Mouse (Mus musculus) stomach, embryonic 14.5 days (tissue): ENCODE data around the gene Tk1. TPM values are rescaled to one million over a fixed set of nuclear protein-coding genes. Genes with fewer than 3 reads are reported as not detected.

Experiments used
- ATAC-seq: fragments of 200-750 bp; cut with Nextera tagmentation; 2 replicates; pipeline ENCODE4 v1.8.0; 2017; ENCODE audit warnings: low read depth, moderate TSS enrichment; ENCODE audit not compliant: insufficient number of reproducible peaks, insufficient read depth, low FRiP score
- H3K27ac ChIP-seq: fragments of 300-500 bp; sonication (generic); 2 replicates; pipeline ENCODE4 v1.5.1; 2014; ENCODE audit warnings: mild to moderate bottlenecking, low read length, moderate library complexity, mixed read lengths
- H3K27me3 ChIP-seq: fragments of 300-500 bp; sonication (generic); 2 replicates; pipeline ENCODE4 v1.6.1; 2014; ENCODE audit warnings: low read length, control low read depth, mixed read lengths; ENCODE audit not compliant: control insufficient read depth, insufficient read depth
- H3K36me3 ChIP-seq: fragments of 300-500 bp; sonication (generic); 2 replicates; pipeline ENCODE4 v1.6.1; 2014; ENCODE audit warnings: mild to moderate bottlenecking, control low read depth, low read length, moderate library complexity, mixed read lengths; ENCODE audit not compliant: control insufficient read depth, insufficient read depth
- H3K4me1 ChIP-seq: fragments of 300-500 bp; sonication (generic); 2 replicates; pipeline ENCODE4 v1.6.1; 2014; ENCODE audit warnings: low read length, control low read depth, mixed read lengths; ENCODE audit not compliant: control insufficient read depth, insufficient read depth
- H3K4me2 ChIP-seq: fragments of 300-500 bp; sonication (generic); replicated peaks from 2 replicates; pipeline ENCODE4 v1.6.1; 2014; ENCODE audit warnings: low read depth, low read length, control low read depth
- H3K4me3 ChIP-seq: fragments of 300-500 bp; sonication (generic); 2 replicates; pipeline ENCODE4 v1.5.1; 2014; ENCODE audit warnings: low read depth, low read length, control low read depth
- H3K9ac ChIP-seq: fragments of 300-500 bp; sonication (generic); replicated peaks from 2 replicates; pipeline ENCODE4 v1.6.1; 2014; ENCODE audit warnings: low read depth, mild to moderate bottlenecking, control low read depth, low read length, moderate library complexity, mixed read lengths
- H3K9me3 ChIP-seq: fragments of 300-500 bp; sonication (generic); 2 replicates; pipeline ENCODE4 v1.6.1; 2016; ENCODE audit warnings: low read depth, low read length, control low read depth; ENCODE audit not compliant: control insufficient read depth
- WGBS: fragments of 180-500 bp; shearing (Covaris S2); extraction: QIAGEN DNeasy Blood & Tissue Kit; methylation state at CpG from one replicate; pipeline ENCODE4 v1.1.7; 2014; 5-methylcytosine and 5-hydroxymethylcytosine counted together
- polyA plus RNA-seq: library from polyadenylated mRNA; unstranded; fragments of >200 nt; fragmentation: Nextera tagmentation; extraction: Ambion mirVana; gene quantifications from 2 replicates; pipeline ENCODE4 v1.2.1, GENCODE M21; 2014

The Tk1 gene
- polyA plus RNA-seq, 1 experiment from 2014 or later: 149 TPM

DNA sequence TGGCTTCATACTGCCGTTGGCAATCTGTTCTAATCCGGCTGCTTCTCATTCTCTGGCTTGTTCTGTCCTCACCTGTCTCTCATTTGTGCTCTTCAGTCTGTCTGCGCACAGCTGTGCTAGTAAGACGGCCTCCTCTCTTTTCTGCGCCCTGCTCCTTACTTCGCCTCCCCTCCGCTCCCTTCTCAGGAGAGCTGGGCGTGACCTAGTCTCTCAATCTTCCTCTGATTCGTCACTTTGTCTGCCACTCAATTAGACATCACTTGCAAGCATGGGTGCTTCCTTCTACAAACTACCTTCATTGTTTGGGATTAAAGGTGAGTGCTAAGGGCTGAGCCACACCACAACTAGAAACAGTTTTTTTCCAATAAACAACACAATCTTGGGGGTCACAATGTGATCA lies 28.3 kb upstream of the Tk1 start:
- Histone ChIP-seq H3K4me1 (peaks cover 14% of the 10 kb centered on the region), H3K4me3 (no peak overlapping the region), H3K27me3 (no peaks in the 10 kb centered on the region), H3K4me2 (no peak overlapping the region), H3K9me3 (no peaks in the 10 kb centered on the region), H3K9ac (no peak overlapping the region), H3K36me3 (peaks cover 46% of the 10 kb centered on the region), H3K27ac (no peak overlapping the region)
- no peak for ATAC-seq
- 91% methylated on average over 9 of the region's 9 CpGs for WGBS

DNA sequence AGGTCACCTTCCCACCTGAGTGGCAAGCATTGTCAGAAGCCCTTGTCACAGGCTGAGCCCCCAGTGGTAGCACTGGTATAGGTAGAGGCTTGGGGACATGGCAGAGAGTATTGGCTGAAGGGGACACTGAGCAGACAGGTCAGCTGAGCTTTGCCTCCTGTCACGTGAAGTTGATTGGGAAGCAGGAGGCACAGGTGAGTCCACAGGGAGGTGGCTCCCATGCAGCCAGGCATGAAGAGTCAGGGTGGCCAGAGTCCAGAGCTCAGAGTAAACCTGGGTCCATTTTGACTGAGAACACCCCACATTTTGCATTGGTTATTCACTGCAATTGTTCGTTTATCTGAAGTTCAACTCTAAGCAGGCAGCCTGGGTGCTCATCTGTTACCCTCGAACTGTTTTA lies 27.0 kb upstream of the Tk1 start:
- H3K9me3 ChIP-seq: no peaks in the 10 kb centered on the region
- no peaks in the 10 kb centered on the region for H3K27me3 ChIP-seq
- H3K4me2 ChIP-seq: no peak overlapping the region
- no peak overlapping the region for H3K27ac ChIP-seq
- WGBS: 78% methylated on average over 3 of the region's 3 CpGs
- no peak for ATAC-seq
- peaks cover 19% of the 10 kb centered on the region for H3K4me1 ChIP-seq
- peaks cover 46% of the 10 kb centered on the region for H3K36me3 ChIP-seq
- H3K9ac ChIP-seq: no peak overlapping the region
- H3K4me3 ChIP-seq: no peak overlapping the region

DNA sequence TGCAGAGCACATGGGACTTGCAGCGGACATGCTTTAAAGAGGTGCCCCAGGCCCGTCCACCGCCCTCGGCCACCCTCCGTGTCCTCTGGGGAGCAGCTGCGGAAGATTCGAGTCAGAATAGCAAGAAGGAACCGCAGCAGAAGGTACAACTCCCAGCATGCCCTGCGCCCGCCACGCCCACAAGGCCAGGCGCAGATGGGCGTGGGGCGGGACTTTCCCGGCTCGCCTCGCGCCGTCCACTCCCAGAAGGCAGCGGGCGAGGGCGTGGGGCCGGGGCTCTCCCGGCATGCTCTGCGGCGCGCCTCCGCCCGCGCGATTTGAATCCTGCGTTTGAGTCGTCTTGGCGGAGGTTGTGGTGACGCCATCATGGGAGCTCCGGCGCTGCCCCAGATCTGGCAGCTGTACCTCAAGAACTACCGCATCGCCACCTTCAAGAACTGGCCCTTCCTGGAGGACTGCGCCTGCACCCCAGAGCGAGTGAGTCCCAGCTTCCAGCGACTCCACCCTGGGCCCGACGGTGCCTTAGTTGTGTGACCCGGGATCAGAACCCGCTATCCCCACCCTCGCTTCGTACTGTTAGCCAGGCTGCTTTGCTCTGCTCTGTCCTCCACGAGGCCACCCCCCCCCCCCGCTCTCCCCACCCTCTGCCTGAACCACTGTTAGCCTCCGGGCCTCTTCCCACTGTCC lies 23.2 kb upstream of the Tk1 start, which contains the start of gene Birc5:
Gene Birc5 (plus strand): TSS at position 267 of the 687 bp plus-strand sequence.
- H3K27me3 ChIP-seq: no peaks in the 10 kb centered on the region
- no peaks in the 10 kb centered on the region for H3K9me3 ChIP-seq
- ATAC-seq: peak; percentile 94
- H3K4me1 ChIP-seq: peaks cover 19% of the 10 kb centered on the region
- H3K4me2 ChIP-seq: peak within 1 kb of the TSS; percentile 75
- peak within 1 kb of the TSS; percentile 69 for H3K4me3 ChIP-seq
- H3K27ac ChIP-seq: peak within 1 kb of the TSS; percentile 97
- under 1% methylated on average over 51 of the region's 51 CpGs for WGBS
- H3K36me3 ChIP-seq: peaks cover 15% of the 10 kb centered on the region
- H3K9ac ChIP-seq: peak within 1 kb of the TSS; percentile 67

DNA sequence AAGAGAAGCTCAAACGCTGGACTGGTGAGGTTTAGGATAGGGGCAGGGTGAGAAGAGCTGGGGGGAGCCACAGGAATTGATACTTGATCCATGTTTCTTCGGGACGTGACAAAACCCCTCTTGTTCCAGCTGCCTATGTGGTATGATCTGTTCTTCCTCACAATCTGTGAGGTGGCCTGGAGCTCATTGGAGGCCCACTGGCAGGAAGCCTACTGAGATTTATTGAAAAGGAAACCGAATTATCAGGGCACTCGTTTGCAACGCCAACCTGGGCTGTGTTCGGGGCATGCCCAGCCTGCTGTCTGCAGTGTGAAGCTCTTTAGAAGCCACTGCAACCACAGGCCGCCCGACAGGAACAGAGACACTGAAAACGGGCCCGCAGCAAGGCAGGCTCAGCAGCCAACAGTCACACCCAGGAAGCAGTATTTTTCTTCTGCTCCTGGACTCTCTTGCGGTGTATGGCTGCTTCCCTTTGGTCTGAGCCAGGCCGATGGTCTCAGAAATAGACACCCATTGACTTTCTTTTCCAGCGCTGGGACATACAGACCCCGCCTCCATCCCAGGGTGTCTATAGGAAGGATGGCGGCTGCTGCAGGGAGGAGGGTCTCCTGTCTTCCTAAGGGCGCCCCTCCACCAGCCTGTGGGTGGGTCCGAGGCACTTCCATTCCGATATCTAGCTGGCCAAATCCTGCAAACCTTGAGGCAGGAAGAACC lies 22.5 kb upstream of the Tk1 start:
- ATAC-seq: peak; percentile 66
- Histone ChIP-seq H3K36me3 (peaks cover 9% of the 10 kb centered on the region), H3K27me3 (no peaks in the 10 kb centered on the region), H3K9me3 (no peaks in the 10 kb centered on the region), H3K4me2 (peak overlapping the region; percentile 75), H3K4me3 (peak overlapping the region; percentile 69), H3K9ac (peak overlapping the region; percentile 67), H3K4me1 (peaks cover 19% of the 10 kb centered on the region), H3K27ac (peak overlapping the region; percentile 97)
- WGBS: 7% methylated on average over 19 of the region's 19 CpGs

DNA sequence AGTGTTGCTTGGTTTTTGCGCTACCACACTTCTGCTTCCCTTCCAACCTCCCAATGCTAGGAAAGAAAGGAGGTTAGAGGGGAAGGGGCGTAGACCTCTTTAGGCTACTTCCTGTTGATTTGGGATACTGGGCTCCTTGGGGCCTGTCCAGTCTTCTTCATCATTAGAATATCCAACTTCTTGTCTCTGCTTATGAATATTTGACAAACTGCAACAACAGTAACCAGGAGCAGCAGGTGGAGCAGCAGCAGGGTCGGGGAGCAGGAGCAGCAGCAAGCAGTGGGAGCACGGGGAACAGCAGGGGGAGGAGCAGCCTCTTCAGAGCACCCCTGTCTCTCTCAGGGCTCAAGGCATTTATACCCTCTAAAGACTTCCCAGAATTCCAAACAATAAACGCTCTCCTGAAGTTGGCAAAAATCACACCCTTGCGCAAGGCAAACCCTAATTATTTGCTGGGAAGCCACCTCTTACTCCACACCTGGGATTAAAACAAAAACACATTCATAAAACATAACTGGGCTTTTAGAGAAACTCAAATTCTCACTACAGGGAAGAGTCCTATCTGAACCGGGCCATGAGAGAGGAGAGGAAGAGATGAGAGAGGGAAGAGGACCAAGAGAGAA lies 21.8 kb upstream of the Tk1 start:
- H3K36me3 ChIP-seq: peaks cover 2% of the 10 kb centered on the region
- H3K9me3 ChIP-seq: no peaks in the 10 kb centered on the region
- peak overlapping the region; percentile 67 for H3K9ac ChIP-seq
- peaks cover 19% of the 10 kb centered on the region for H3K4me1 ChIP-seq
- H3K4me3 ChIP-seq: peak overlapping the region; percentile 69; the same call in 1 of the 2 replicates
- no peaks in the 10 kb centered on the region for H3K27me3 ChIP-seq
- H3K27ac ChIP-seq: peak overlapping the region; percentile 97
- 70% methylated on average over 7 of the region's 7 CpGs for WGBS
- H3K4me2 ChIP-seq: peak overlapping the region; percentile 75
- ATAC-seq: no peak

DNA sequence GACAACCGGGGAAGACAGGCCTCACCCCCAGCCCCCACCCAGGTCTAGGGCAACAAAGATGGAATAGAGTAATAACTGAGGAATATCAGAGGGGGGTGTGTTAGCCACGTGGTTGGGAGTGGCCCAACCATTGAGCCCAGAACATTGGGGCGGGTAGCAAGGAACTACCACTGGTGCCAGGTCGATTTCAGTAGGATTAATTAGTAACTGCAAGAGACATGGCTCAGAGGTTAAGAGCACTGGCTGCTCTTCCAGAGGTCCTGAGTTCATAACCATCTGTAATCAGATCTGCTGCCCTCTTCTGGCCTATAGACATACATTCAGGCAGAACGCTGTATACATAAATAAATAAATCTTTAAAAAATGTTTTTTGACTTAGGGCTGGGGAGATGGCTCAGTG lies 20.7 kb upstream of the Tk1 start:
- H3K27me3 ChIP-seq: no peaks in the 10 kb centered on the region
- no peak overlapping the region for H3K4me2 ChIP-seq
- whole genome bisulfite sequencing: 53% methylated on average over 5 of the region's 5 CpGs
- no peaks in the 10 kb centered on the region; the same call in 1 of the 2 replicates for H3K36me3 ChIP-seq
- no peaks in the 10 kb centered on the region for H3K9me3 ChIP-seq
- peaks cover 19% of the 10 kb centered on the region for H3K4me1 ChIP-seq
- H3K9ac ChIP-seq: no peak overlapping the region
- ATAC-seq: no peak
- no peak overlapping the region for H3K4me3 ChIP-seq
- no peak overlapping the region for H3K27ac ChIP-seq

DNA sequence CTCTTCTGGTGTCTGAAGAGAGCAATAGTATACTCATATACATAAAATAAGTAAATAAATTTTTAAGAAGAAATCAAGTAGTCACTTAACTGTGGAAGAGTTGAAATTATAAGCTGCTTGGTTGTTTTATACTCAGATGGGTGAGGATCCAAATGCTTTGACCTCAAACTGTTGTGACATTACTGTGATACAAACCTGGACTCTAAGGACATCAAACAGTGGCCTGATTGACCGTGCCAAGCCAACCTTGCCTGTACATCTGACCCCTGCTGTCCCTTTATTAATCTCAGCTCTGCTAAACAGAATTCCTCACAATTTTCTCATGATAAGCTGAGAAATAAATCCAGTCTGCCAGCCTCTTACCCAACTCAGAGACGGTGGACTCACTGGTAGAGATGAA lies 19.8 kb upstream of the Tk1 start:
- H3K9me3 ChIP-seq: no peaks in the 10 kb centered on the region
- H3K27me3 ChIP-seq: no peaks in the 10 kb centered on the region
- H3K36me3 ChIP-seq: no peaks in the 10 kb centered on the region; the same call in 1 of the 2 replicates
- 72% methylated on average over 2 of the region's 2 CpGs for WGBS
- H3K27ac ChIP-seq: no peak overlapping the region
- ATAC-seq: no peak
- peaks cover 16% of the 10 kb centered on the region for H3K4me1 ChIP-seq
- H3K9ac ChIP-seq: no peak overlapping the region
- no peak overlapping the region for H3K4me2 ChIP-seq
- H3K4me3 ChIP-seq: no peak overlapping the region

DNA sequence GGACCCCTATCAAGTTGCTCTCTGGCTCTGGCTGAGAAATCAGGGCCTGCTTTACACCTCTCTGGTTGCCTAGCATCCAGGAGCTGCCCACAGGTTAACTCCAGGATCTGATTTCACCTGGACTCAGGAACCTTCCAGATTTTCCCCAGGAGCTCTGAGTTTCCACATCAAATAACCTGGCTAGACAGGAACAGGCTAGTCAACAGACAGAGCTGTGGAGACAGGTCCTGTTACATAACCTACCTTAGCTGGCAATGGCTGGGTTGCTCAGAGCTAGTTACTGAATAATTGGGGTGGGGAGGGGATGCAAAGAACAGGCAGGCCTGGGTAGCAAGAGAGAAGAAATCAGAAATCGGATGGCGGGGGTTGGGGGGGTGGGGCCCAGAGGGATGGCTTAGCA lies 19.1 kb upstream of the Tk1 start:
- Histone ChIP-seq H3K4me1 (peaks cover 10% of the 10 kb centered on the region), H3K9ac (no peak overlapping the region), H3K4me3 (no peak overlapping the region), H3K9me3 (no peaks in the 10 kb centered on the region), H3K4me2 (no peak overlapping the region), H3K27ac (no peak overlapping the region), H3K36me3 (no peaks in the 10 kb centered on the region), H3K27me3 (no peaks in the 10 kb centered on the region)
- 48% methylated on average over 2 of the region's 2 CpGs for WGBS
- no peak for ATAC-seq
